Mouse (Mus musculus) heart, postnatal 25 days (tissue): ENCODE data around the gene Coro1a. TPM values are rescaled to one million over a fixed set of nuclear protein-coding genes. Genes with fewer than 3 reads are reported as not detected.
"Not testable (repeated sequence)": the region's sequence is repeated elsewhere in the genome, so short reads cannot be mapped to it uniquely, and the experiment has no call there.

Experiments
- DNase-seq: peaks from one replicate; pipeline ENCODE4 v3.0.0; 2022; ENCODE audit warnings: low spot score
- intact Hi-C: fragments of 180-260 bp; cut with DNase I; formaldehyde crosslinking; loops from one replicate; pipeline ENCODE4 v1.15.1; 2025
- total RNA-seq, 2 experiments: library from RNA; stranded (reverse); gene quantifications; 2 replicates each; pipeline ENCODE4 v1.2.3; 2021

Gene Coro1a
- total RNA-seq, 2 experiments from 2014 or later = 10.6 to 10.8 TPM

- intact Hi-C loops = loop anchor here (1.0 to 2.0 kb wide), 2 partner anchors 16 to 50 kb away; partner anchors contain the start of gene Sult1a1
- DNase-seq = no peak
Observed at GRCm38 (mm10) chr7:126693256-126693655, 14.3 kb downstream of the Coro1a start.

- intact Hi-C loops = loop anchor here (2.0 kb wide), 1 partner anchor 16 kb away; the partner anchor contains the start of gene Sult1a1
- no peak for DNase-seq
Observed at GRCm38 (mm10) chr7:126692426-126692825, 15.2 kb downstream of the Coro1a start.

GRCm38 (mm10) chr7:126691676-126692075 is 15.9 kb downstream of the Coro1a start:
- intact Hi-C loops = loop anchor here (2.0 kb wide), 1 partner anchor 15 kb away; the partner anchor contains the start of gene Sult1a1
- DNase-seq = no peak

- intact Hi-C loops = no loop called here
- no peak for DNase-seq
Observed at GRCm38 (mm10) chr7:126690737-126691136, 16.9 kb downstream of the Coro1a start.

- intact Hi-C loops = no loop called here
- no peak for DNase-seq
Observed at GRCm38 (mm10) chr7:126689021-126689420, 18.6 kb downstream of the Coro1a start.

- intact Hi-C loops, DNase-seq: not testable (repeated sequence)
Observed at GRCm38 (mm10) chr7:126688156-126688555, 19.4 kb downstream of the Coro1a start.

- DNase-seq = no peak
- intact Hi-C loops = no loop called here
Observed at GRCm38 (mm10) chr7:126681221-126681620, 26.4 kb downstream of the Coro1a start.

- intact Hi-C loops = no loop called here
- DNase-seq = no peak
Observed at GRCm38 (mm10) chr7:126679683-126680082, 27.9 kb downstream of the Coro1a start.

GRCm38 (mm10) chr7:126678545-126679341 is 28.8 kb downstream of the Coro1a start:
- intact Hi-C loops = no loop called here

GRCm38 (mm10) chr7:126676631-126677220 is 30.9 kb downstream of the Coro1a start:
- DNase-seq = no peak
- intact Hi-C loops = loop anchor here (2.0 kb wide), 1 partner anchor 16 kb away; no protein-coding TSS in a partner anchor

More at GRCm38 (mm10) chr7:126678545-126679341, 28.8 kb downstream of the Coro1a start:
- no peak for DNase-seq

- intact Hi-C loops = loop anchor here (2.0 kb wide), 1 partner anchor 17 kb away; no protein-coding TSS in a partner anchor
- DNase-seq = peak; percentile 70
Observed at GRCm38 (mm10) chr7:126676207-126676606, 31.4 kb downstream of the Coro1a start, which contains the start of gene Sult1a1. Gene Sult1a1, minus strand, starts transcription at chr7:126676432.

GRCm38 (mm10) chr7:126675104-126675503 is 32.5 kb downstream of the Coro1a start:
- intact Hi-C loops = no loop called here
- DNase-seq = no peak

- no peak for DNase-seq
- intact Hi-C loops = no loop called here
Observed at GRCm38 (mm10) chr7:126672111-126672510, 35.5 kb downstream of the Coro1a start.

GRCm38 (mm10) chr7:126670152-126670551 is 37.4 kb downstream of the Coro1a start:
- intact Hi-C loops = no loop called here

GRCm38 (mm10) chr7:126668452-126668851 is 39.1 kb downstream of the Coro1a start:
- DNase-seq = no peak
- intact Hi-C loops = no loop called here

More at GRCm38 (mm10) chr7:126670152-126670551, 37.4 kb downstream of the Coro1a start:
- no peak for DNase-seq

- intact Hi-C loops = no loop called here
- no peak for DNase-seq
Observed at GRCm38 (mm10) chr7:126667495-126668090, 40.0 kb downstream of the Coro1a start.

- intact Hi-C loops = no loop called here
- DNase-seq = no peak
Observed at GRCm38 (mm10) chr7:126665269-126665668, 42.3 kb downstream of the Coro1a start.

GRCm38 (mm10) chr7:126663646-126664045 is 43.9 kb downstream of the Coro1a start:
- intact Hi-C loops = no loop called here
- no peak for DNase-seq

GRCm38 (mm10) chr7:126659771-126660170 is 47.8 kb downstream of the Coro1a start:
- intact Hi-C loops = no loop called here
- no peak for DNase-seq

GRCm38 (mm10) chr7:126657522-126657921 is 50.1 kb downstream of the Coro1a start:
- DNase-seq = no peak
- intact Hi-C loops = no loop called here
